Mouse (Mus musculus): Measurements from ENCODE around the gene Lrrk1.

GRCm38 (mm10) chr7:66257232-66257631 is 130.9 kb downstream of the Lrrk1 start:
- TF ChIP-seq CTCF (IDR thresholded peaks at IDR 0.05; ENCODE audit: low read depth, low read length) (no peak), TAL1 (conservative IDR thresholded peaks at IDR 0.05; ENCODE audit: low read depth, low read length) (no peak), POLR2AphosphoS5 (IDR thresholded peaks at IDR 0.05; ENCODE audit: insufficient replicate concordance, low read depth, low read length) (no peak), GATA2 (IDR thresholded peaks at IDR 0.05; ENCODE audit: borderline replicate concordance, low read depth, low read length) (no peak)

All from G1E (cell line).